Mouse (Mus musculus): ENCODE measurements around the gene Fcrla. TPM values are rescaled to one million over a fixed set of nuclear protein-coding genes. Genes with fewer than 3 reads are reported as not detected.

The Fcrla gene
- not detected for polyA plus RNA-seq (2017; shearing (Covaris generic))

GRCm38 (mm10) chr1:170927378-170927777, at the start of gene Fcrla:
TSS of gene Fcrla (minus strand) at chr1:170927583.

GRCm38 (mm10) chr1:170976447-170976846, 49.1 kb upstream of the Fcrla start, which contains the start of gene Fcgr2b:
TSS of gene Fcgr2b (minus strand) at chr1:170976547.

GRCm38 (mm10) chr1:170912891-170913615, 14.3 kb downstream of the Fcrla start, which contains the start of gene Fcrlb:
TSS of gene Fcrlb (minus strand) at chr1:170912941.

GRCm38 (mm10) chr1:170884978-170885561, 42.3 kb downstream of the Fcrla start, which contains the start of the genes Gm26620 and Dusp12:
TSS of gene Gm26620 (plus strand) at chr1:170885065.
TSS of gene Dusp12 (minus strand) at chr1:170885540.

GRCm38 (mm10) chr1:170867691-170868105, 59.7 kb downstream of the Fcrla start, which contains the start of gene Atf6:
TSS of gene Atf6 (minus strand) at chr1:170867771.

Other genes starting within 250 kb of the Fcrla start
- gene Atf6, start 59.8 kb downstream of the Fcrla start, polyA plus RNA-seq (2017; shearing (Covaris generic)), result 1.8 TPM
- gene Gm26620, start 42.5 kb downstream of the Fcrla start, polyA plus RNA-seq (2017; shearing (Covaris generic)), result 0.49 TPM
- gene Dusp12, start 42.0 kb downstream of the Fcrla start, polyA plus RNA-seq (2017; shearing (Covaris generic)), result 38.2 TPM
- gene Fcrlb, start 14.6 kb downstream of the Fcrla start, polyA plus RNA-seq (2017; shearing (Covaris generic)), result not detected
- not detected for gene Fcgr2b, start 49.0 kb upstream of the Fcrla start, polyA plus RNA-seq (2017; shearing (Covaris generic))
- gene Fcgr4, start 91.3 kb upstream of the Fcrla start, polyA plus RNA-seq (2017; shearing (Covaris generic)), result not detected
- gene Fcgr3, start 137.4 kb upstream of the Fcrla start, polyA plus RNA-seq (2017; shearing (Covaris generic)), result 1.3 TPM
- gene Cfap126, start 186.3 kb upstream of the Fcrla start, polyA plus RNA-seq (2017; shearing (Covaris generic)), result not detected
- 119 TPM for gene Sdhc, start 223.0 kb upstream of the Fcrla start, polyA plus RNA-seq (2017; shearing (Covaris generic))
- gene Mpz, start 223.1 kb upstream of the Fcrla start, polyA plus RNA-seq (2017; shearing (Covaris generic)), result not detected

All from naive thymus-derived CD4-positive, alpha-beta T cell, adult 5 months (primary cell).